Mouse (Mus musculus): ENCODE measurements around the gene Apoa1.

Apoa1 gene

GRCm38 (mm10) chr9:46216744-46217470 lies 11.5 kb upstream of the Apoa1 start:
- no peak for DNase-seq

GRCm38 (mm10) chr9:46218176-46218575 lies 10.2 kb upstream of the Apoa1 start:
- no peak for DNase-seq

DNA sequence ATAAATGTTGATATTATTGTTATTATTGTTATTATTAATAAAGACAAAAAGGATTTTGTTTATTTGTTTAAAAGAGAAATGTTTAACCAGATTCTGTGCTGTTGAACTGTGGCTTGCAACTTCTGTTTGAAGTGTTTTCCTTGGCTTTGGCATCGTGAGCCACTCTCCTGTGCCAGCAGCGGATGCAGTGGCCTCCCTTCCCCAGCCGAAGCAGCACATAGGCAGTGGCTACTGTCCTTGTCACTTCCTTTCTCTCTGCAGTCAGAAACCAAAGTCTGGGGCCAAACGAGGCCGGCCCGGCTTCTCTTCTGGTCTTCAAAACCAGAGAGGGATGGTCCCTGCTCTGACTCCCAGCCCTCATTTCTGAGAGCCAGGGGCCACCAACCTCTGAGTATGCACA lies 5.3 kb upstream of the Apoa1 start:
- peak; percentile 16 to 43 for DNase-seq

DNA sequence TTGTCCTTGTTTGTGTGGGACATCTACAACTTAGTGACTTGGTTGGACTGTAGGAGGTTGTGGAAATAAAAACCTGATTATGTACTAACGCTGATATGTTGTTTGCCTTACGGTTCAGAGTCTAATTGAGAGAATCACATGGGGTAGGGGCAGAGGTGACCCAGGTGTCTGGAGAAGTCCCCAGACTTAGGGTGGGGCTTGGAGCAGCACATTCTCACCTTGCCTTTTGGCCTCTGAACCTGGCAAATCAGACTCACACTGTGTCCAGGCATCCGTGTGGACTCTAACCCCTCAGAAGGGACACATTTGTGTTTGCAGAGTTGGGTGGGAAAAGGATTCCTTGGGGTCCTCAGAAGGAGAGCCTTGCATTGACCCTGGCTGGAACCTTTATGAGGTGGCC lies 4.3 kb upstream of the Apoa1 start:
- DNase-seq = no peak

GRCm38 (mm10) chr9:46224945-46225660 lies 3.3 kb upstream of the Apoa1 start:
- no peak for DNase-seq

- DNase-seq = no peak
Measured at GRCm38 (mm10) chr9:46227064-46227614, 1.2 kb upstream of the Apoa1 start.

GRCm38 (mm10) chr9:46229573-46230449 lies 1.4 kb downstream of the Apoa1 start:
- peak; percentile 85 to 90 for DNase-seq

- DNase-seq = no peak
Measured at GRCm38 (mm10) chr9:46230450-46230975, 2.1 kb downstream of the Apoa1 start.

GRCm38 (mm10) chr9:46235196-46235595 lies 6.8 kb downstream of the Apoa1 start:
- no peak for DNase-seq

- DNase-seq = no peak
Measured at GRCm38 (mm10) chr9:46235596-46235648, 7.0 kb downstream of the Apoa1 start, which contains the start of gene Apoc3. Apoc3 (minus strand) TSS chr9:46235636.

DNA sequence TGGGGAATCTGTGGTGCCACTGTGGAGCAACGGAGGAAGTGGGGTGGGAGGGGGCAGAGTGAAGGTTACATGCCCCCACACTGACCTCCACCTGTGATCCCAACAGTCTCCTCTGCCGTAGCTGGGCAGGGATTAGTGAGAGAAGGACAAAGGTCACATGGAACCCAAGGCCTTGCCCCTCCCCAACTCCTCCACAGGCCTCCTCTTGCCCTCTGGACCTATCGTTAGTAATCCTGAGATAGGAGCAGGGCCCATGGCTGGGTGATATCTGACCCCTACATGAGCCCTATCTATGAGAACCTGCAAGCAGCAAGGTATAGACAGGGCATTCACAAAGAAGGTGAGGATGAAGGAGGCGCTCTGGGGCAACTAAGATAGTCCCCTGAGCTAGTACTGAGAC lies 7.3 kb downstream of the Apoa1 start:
- no peak for DNase-seq

GRCm38 (mm10) chr9:46238850-46239249 lies 10.5 kb downstream of the Apoa1 start:
- DNase-seq = no peak

DNA sequence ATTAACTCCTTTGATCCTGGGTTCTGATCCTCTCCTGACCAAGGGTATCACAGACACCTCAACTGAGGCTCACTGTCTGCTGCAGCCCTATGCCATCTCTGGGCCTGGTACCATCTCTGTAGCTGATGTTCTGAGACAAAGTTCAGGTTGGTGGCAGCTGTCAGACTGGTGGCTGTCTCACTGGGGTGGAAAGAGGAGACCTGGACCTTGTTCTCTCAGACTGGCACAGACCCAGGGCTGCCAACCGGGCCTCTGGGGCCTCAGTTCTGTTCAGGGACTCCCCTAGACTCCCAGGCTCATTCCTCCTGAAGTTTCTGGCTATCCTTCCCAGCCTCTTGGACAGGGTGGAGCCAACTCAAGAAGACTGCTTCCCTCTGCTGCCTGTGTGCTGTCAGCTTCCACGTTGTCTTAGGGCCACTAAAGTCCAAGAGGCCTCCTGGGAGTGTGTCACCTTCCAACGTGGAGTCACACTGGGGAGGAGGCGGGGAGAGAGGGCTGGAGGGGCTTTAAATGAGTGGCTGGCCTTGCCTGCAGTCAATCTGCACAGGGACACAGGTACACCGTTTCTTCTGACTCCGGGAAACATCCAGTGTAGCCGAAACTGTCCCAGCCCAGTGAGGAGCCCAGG lies 12.3 kb downstream of the Apoa1 start, which contains the start of gene Apoa4:
TSS of gene Apoa4 (plus strand) at position 171 of the 628 bp plus-strand sequence.
- no peak for DNase-seq

DNA sequence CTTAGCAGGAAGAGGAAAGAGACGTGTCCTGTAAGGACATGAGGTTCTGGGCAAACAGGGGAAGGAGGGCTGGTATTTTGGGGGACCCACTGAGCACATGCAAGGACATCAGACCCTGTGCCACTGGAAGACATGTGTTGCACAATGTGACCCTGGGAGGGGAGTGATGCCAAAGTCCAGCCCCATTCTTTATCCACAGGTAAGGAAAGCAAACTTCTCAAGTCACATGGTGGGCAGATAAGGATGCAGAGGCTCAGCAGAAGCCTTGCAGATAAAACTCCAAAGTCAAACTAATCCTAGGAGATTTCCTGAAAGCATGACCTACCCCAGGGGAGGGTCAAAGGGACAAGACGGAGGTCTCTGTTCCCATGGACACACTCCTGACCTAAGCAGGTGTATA lies 13.4 kb downstream of the Apoa1 start:
- no peak for DNase-seq

- no peak for DNase-seq
Measured at GRCm38 (mm10) chr9:46243122-46243521, 14.7 kb downstream of the Apoa1 start.

DNA sequence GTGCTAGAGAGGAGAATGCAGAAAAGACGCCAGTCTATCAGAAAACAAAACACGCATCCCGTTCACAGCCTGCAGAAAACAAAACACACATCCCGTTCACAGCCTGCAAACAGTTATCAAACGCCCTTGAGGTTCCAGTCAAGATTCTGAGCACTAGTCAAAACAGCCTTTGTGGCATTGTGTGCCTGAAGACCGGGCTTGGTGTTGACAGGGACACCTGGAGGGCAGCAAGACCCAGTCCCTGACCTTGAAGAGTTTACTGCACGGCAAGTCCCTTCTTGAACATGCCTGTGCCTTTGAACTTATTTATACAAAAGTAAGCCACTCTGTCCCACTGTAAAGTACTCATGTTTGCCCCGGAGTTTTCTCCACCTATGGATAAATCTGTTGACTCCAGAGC lies 15.2 kb downstream of the Apoa1 start:
- no peak for DNase-seq

DNA sequence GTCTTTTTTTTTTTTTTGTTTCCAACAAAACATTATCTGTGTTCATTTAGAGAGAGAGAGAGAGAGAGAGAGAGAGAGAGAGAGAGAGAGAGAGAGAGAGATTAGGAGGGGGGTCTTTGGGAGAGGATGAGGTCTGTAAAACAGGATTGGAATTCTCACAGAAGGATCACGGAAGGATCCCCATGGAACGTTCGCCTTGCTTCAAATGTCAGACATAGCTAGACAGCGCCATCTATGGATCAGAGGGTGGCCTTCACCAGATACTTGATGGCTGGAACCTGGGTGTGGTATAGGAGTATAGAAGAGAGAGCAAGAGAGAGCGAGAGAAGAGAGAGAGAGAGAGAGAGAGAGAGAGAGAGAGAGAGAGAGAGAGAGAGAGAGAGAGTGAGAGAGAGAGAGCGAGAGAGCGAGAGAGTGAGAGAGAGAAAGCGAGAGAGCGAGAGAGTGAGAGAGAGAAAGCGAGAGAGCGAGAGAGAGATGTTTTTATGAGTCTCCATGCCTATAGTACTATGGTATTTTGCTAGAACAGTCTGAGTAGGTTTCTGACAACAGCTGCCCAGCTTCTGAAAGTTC lies 18.5 kb downstream of the Apoa1 start:
- peak in 1 of 2 experiments; percentile 70 for DNase-seq

DNA sequence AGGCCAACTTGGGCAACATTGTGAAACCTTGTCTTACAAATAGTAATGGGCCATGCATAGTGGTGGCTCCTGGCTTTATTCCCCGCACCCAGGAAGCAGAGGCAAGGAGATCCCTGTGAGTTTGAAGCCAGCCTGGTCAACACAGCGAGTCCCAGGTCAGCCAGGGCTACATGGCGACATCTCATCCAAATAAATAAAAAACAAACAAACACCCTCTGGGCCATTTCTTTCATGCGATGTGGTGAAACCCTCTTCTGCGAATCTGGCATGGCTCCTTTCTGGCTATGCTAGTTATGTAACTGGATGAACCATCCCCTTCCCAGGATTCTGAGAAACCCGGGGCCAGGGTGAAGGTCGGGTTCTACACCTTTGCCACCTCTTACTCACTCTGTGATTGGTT lies 27.8 kb downstream of the Apoa1 start:
- no peak for DNase-seq

GRCm38 (mm10) chr9:46256658-46257385 lies 28.4 kb downstream of the Apoa1 start:
- DNase-seq = peak in 1 of 2 experiments; percentile 21

- peak; percentile 41 to 57 for DNase-seq
Measured at GRCm38 (mm10) chr9:46257546-46257945, 29.2 kb downstream of the Apoa1 start.

DNA sequence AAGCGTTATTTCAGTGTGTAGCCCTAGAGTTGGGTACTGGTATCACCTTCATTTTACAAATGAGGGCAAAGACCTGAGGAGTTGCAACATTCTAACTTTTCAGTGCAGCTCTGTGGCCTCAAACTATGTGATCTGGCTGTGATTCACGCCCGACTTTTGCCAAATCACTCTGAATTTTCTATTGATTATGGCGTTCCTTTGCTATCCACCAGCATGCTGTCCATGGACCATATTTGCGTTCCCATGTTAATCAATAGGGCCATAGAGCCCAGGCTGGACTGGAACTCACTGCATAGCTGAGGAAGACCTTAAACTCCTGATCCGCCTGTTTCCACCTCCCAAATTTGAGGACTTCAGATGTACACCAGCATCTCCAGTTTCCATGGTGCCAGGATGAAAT lies 30.7 kb downstream of the Apoa1 start:
- no peak for DNase-seq

- no peak for DNase-seq
Measured at GRCm38 (mm10) chr9:46261131-46261530, 32.8 kb downstream of the Apoa1 start.
